Mouse (Mus musculus) stomach, embryonic 14.5 days (tissue): Measurements from ENCODE around the gene C8a. TPM values are rescaled to one million over a fixed set of nuclear protein-coding genes. Genes with fewer than 3 reads are reported as not detected.

ENCODE experiments used
- ATAC-seq: fragments of 200-750 bp; cut with Nextera tagmentation; 2 replicates; pipeline ENCODE4 v1.8.0; 2017; ENCODE audit warnings: low read depth, moderate TSS enrichment; ENCODE audit not compliant: insufficient number of reproducible peaks, insufficient read depth, low FRiP score
- H3K27ac ChIP-seq: fragments of 300-500 bp; sonication (generic); 2 replicates; pipeline ENCODE4 v1.5.1; 2014; ENCODE audit warnings: mild to moderate bottlenecking, low read length, moderate library complexity, mixed read lengths
- H3K27me3 ChIP-seq: fragments of 300-500 bp; sonication (generic); 2 replicates; pipeline ENCODE4 v1.6.1; 2014; ENCODE audit warnings: low read length, control low read depth, mixed read lengths; ENCODE audit not compliant: control insufficient read depth, insufficient read depth
- H3K36me3 ChIP-seq: fragments of 300-500 bp; sonication (generic); 2 replicates; pipeline ENCODE4 v1.6.1; 2014; ENCODE audit warnings: mild to moderate bottlenecking, control low read depth, low read length, moderate library complexity, mixed read lengths; ENCODE audit not compliant: control insufficient read depth, insufficient read depth
- H3K4me1 ChIP-seq: fragments of 300-500 bp; sonication (generic); 2 replicates; pipeline ENCODE4 v1.6.1; 2014; ENCODE audit warnings: low read length, control low read depth, mixed read lengths; ENCODE audit not compliant: control insufficient read depth, insufficient read depth
- H3K4me2 ChIP-seq: fragments of 300-500 bp; sonication (generic); replicated peaks from 2 replicates; pipeline ENCODE4 v1.6.1; 2014; ENCODE audit warnings: low read depth, low read length, control low read depth
- H3K4me3 ChIP-seq: fragments of 300-500 bp; sonication (generic); 2 replicates; pipeline ENCODE4 v1.5.1; 2014; ENCODE audit warnings: low read depth, low read length, control low read depth
- H3K9ac ChIP-seq: fragments of 300-500 bp; sonication (generic); replicated peaks from 2 replicates; pipeline ENCODE4 v1.6.1; 2014; ENCODE audit warnings: low read depth, mild to moderate bottlenecking, control low read depth, low read length, moderate library complexity, mixed read lengths
- H3K9me3 ChIP-seq: fragments of 300-500 bp; sonication (generic); 2 replicates; pipeline ENCODE4 v1.6.1; 2016; ENCODE audit warnings: low read depth, low read length, control low read depth; ENCODE audit not compliant: control insufficient read depth
- WGBS: fragments of 180-500 bp; shearing (Covaris S2); extraction: QIAGEN DNeasy Blood & Tissue Kit; methylation state at CpG from one replicate; pipeline ENCODE4 v1.1.7; 2014; 5-methylcytosine and 5-hydroxymethylcytosine counted together
- polyA plus RNA-seq: library from polyadenylated mRNA; unstranded; fragments of >200 nt; fragmentation: Nextera tagmentation; extraction: Ambion mirVana; gene quantifications from 2 replicates; pipeline ENCODE4 v1.2.1, GENCODE M21; 2014

C8a gene
- not detected in 2 replicates for polyA plus RNA-seq

- no peaks in the 10 kb centered on the region for H3K36me3 ChIP-seq
- H3K4me1 ChIP-seq = no peaks in the 10 kb centered on the region
- H3K4me3 ChIP-seq = no peak within 1 kb of the TSS
- no peak within 1 kb of the TSS for H3K27ac ChIP-seq
- no peaks in the 10 kb centered on the region for H3K27me3 ChIP-seq
- ATAC-seq = no peak
- no peaks in the 10 kb centered on the region for H3K9me3 ChIP-seq
- WGBS = 75% methylated on average over 3 of the region's 3 CpGs
- no peak within 1 kb of the TSS for H3K9ac ChIP-seq
- no peak within 1 kb of the TSS for H3K4me2 ChIP-seq
These were observed at the start of gene C8a for GRCm38 (mm10) chr4:104876323-104876722. TSS of gene C8a (minus strand) at chr4:104876398.

DNA sequence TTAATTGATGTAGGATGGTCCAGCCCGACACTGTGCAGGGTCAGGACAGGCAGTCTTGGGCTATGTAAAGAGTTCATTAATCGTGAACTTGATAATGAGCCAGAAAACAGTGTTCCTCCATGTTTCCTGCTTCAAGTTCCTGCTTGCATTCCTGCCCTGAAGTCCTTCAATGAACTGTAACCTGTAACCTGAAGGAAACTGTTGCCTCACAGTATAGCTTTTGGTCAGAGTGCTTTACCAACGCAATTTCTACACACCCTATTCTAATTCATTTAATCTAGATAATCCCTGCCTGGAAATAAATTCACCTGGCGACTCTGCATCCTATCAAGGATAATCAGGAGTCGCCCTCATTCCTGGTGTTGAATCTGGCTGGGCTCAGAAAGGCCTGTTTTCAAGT, 49.2 kb upstream of the C8a start:
- Histone ChIP-seq H3K9ac (no peak overlapping the region), H3K27ac (no peak overlapping the region), H3K36me3 (no peaks in the 10 kb centered on the region), H3K4me3 (no peak overlapping the region), H3K9me3 (no peaks in the 10 kb centered on the region), H3K27me3 (no peaks in the 10 kb centered on the region), H3K4me1 (no peaks in the 10 kb centered on the region), H3K4me2 (no peak overlapping the region)
- no peak for ATAC-seq
- 89% methylated on average over 5 of the region's 5 CpGs for WGBS

DNA sequence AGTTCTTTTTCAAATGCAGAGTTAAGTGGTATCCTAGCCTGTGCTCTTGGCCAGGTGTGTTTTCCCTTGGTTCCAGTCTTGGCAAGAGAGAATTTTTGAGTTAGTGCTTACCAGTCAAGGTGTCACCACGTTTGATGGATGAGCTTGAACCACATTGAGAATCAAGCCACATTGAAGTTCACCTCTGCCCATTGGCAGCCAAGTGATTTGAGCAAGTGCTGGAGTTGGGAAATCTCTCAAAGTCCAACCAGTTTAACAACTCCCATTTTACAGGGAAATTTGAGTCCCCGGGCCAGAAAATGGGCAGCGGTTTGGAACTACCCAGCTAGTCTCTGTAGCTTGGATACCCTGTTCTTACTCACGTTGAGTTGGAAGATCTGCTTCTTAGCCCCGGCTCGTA, 41.8 kb upstream of the C8a start:
- H3K27me3 ChIP-seq = no peaks in the 10 kb centered on the region
- 79% methylated on average over 6 of the region's 6 CpGs for WGBS
- no peaks in the 10 kb centered on the region for H3K36me3 ChIP-seq
- H3K9ac ChIP-seq = no peak overlapping the region
- H3K4me1 ChIP-seq = no peaks in the 10 kb centered on the region
- no peak overlapping the region for H3K4me3 ChIP-seq
- H3K27ac ChIP-seq = no peak overlapping the region
- H3K9me3 ChIP-seq = no peaks in the 10 kb centered on the region
- no peak for ATAC-seq
- no peak overlapping the region for H3K4me2 ChIP-seq

GRCm38 (mm10) chr4:104914711-104915247, 38.6 kb upstream of the C8a start:
- no peak overlapping the region for H3K4me2 ChIP-seq
- H3K9me3 ChIP-seq = no peaks in the 10 kb centered on the region
- H3K9ac ChIP-seq = no peak overlapping the region
- no peak for ATAC-seq
- H3K4me3 ChIP-seq = no peak overlapping the region
- 57% methylated on average over 6 of the region's 6 CpGs for WGBS
- no peak overlapping the region for H3K27ac ChIP-seq
- H3K4me1 ChIP-seq = no peaks in the 10 kb centered on the region
- H3K27me3 ChIP-seq = no peaks in the 10 kb centered on the region
- no peaks in the 10 kb centered on the region for H3K36me3 ChIP-seq

GRCm38 (mm10) chr4:104913291-104914129, 37.3 kb upstream of the C8a start, which contains the start of gene Fyb2:
TSS of gene Fyb2 (plus strand) at chr4:104913456.
- 0 out of 2 replicates have a peak, but pooled peaks have one; percentile 56 for ATAC-seq

DNA sequence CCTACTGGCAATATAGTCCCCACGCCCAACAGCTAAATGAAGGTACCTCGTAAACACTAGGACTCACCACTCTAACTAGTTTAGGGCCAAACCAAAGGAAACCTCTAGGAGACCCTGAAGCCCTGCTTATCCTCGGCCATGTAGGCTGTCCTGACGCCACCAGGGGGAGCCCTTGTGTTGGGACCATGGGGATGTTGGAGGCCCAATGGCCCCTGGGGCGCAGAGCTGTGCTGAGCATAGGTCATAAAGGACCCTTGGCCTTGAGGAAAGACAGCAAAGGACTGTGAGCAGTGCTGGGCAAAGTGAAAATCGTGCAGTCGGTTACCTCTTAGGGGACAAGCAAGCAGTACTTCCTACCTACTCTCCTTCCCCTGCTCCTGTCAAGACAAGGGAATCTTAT, 35.5 kb upstream of the C8a start:
- Histone ChIP-seq H3K4me3 (no peak overlapping the region), H3K27ac (no peak overlapping the region), H3K27me3 (no peaks in the 10 kb centered on the region), H3K36me3 (no peaks in the 10 kb centered on the region), H3K4me1 (no peaks in the 10 kb centered on the region), H3K9me3 (no peaks in the 10 kb centered on the region), H3K9ac (no peak overlapping the region), H3K4me2 (no peak overlapping the region)
- no peak for ATAC-seq
- 33% methylated on average over 7 of the region's 7 CpGs for WGBS

More at GRCm38 (mm10) chr4:104913291-104914129, 37.3 kb upstream of the C8a start, which contains the start of gene Fyb2:
- Histone ChIP-seq H3K9me3 (no peaks in the 10 kb centered on the region), H3K36me3 (no peaks in the 10 kb centered on the region), H3K27ac (no peak within 1 kb of the TSS), H3K27me3 (no peaks in the 10 kb centered on the region), H3K9ac (no peak within 1 kb of the TSS), H3K4me1 (no peaks in the 10 kb centered on the region), H3K4me3 (peak within 1 kb of the TSS; percentile 11; the same call in 1 of the 2 replicates), H3K4me2 (peak within 1 kb of the TSS; percentile 27)
- WGBS = 16% methylated on average over 23 of the region's 23 CpGs

GRCm38 (mm10) chr4:104905049-104905448, 28.9 kb upstream of the C8a start:
- no peak overlapping the region for H3K4me3 ChIP-seq
- no peak for ATAC-seq
- H3K9me3 ChIP-seq = no peaks in the 10 kb centered on the region
- no peak overlapping the region for H3K4me2 ChIP-seq
- no peaks in the 10 kb centered on the region for H3K36me3 ChIP-seq
- 81% methylated on average over 6 of the region's 6 CpGs for WGBS
- no peaks in the 10 kb centered on the region for H3K4me1 ChIP-seq
- no peak overlapping the region for H3K27ac ChIP-seq
- no peaks in the 10 kb centered on the region for H3K27me3 ChIP-seq
- no peak overlapping the region for H3K9ac ChIP-seq

DNA sequence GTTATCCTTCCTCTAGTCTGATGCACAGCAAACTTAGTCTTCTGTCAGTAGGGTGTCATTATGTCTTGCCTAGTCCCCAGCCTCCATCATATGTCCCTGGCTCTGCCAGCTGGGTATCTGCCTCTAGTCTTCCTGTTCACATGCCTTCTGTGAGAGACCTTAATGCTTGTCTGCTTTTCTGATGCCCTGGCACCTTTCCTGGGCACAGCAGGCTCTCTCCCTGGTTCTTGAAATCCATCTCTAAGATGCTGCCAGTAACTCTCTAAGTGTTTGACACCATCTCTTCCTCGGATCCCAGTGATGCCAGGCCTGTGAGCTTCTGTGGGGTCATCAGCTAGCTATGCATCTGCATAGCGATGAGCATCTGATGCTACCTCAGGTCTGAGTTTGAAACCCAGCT, 26.6 kb upstream of the C8a start:
- no peaks in the 10 kb centered on the region for H3K9me3 ChIP-seq
- 85% methylated on average over 2 of the region's 2 CpGs for WGBS
- H3K4me2 ChIP-seq = no peak overlapping the region
- H3K27me3 ChIP-seq = no peaks in the 10 kb centered on the region
- no peak overlapping the region for H3K9ac ChIP-seq
- H3K4me3 ChIP-seq = no peak overlapping the region
- H3K4me1 ChIP-seq = no peaks in the 10 kb centered on the region
- H3K36me3 ChIP-seq = no peaks in the 10 kb centered on the region
- no peak for ATAC-seq
- H3K27ac ChIP-seq = no peak overlapping the region
